Mouse (Mus musculus) erythroblast, embryonic 14.5 days (primary cell): ENCODE measurements around the gene Micall1.

Experiments
- GATA1 ChIP-seq: IDR thresholded peaks from 2 replicates; pipeline ENCODE4 v1.6.1; 2012; ENCODE audit warnings: low read length, inconsistent platforms, mixed read lengths
- TAL1 ChIP-seq: IDR thresholded peaks from 3 replicates; pipeline ENCODE4 v1.6.1; 2012; ENCODE audit warnings: low read length, inconsistent platforms, mixed read lengths

DNA sequence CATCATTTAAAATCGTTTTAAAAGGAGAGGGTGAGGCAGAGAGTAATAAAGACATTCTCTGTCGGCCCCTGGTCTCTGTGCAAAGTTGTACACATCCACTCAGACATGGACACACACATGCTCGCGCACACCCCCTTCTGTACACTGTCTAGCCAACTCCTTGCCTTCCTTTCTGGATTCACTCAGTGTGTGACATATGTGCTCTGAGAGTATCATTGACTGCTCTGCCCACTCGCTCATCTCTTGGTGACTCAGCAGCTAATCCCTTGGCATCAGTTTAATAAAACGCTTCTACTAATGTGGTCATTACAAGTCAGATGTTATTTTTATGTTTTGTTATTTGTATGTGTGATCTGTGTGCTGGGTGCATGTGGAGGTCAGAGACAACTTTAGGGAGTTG, 16.4 kb upstream of the Micall1 start:
- TF ChIP-seq GATA1 (no peak), TAL1 (no peak)
